Mouse (Mus musculus) urinary bladder, postnatal 36 days (tissue): ENCODE results near the gene Spire2.
"Not testable (repeated sequence)": the region's sequence is repeated elsewhere in the genome, so short reads cannot be mapped to it uniquely, and the experiment has no call there.

Experiments used
- DNase-seq, 2 experiments: peaks; one replicate each; pipeline ENCODE4 v3.0.0; 2022; ENCODE audit warnings: low spot score in 2 of 2, mixed read lengths in 1 of 2

The Spire2 gene

GRCm38 (mm10) chr8:123332262-123333090 lies at the start of gene Spire2:
Gene Spire2 (plus strand): TSS chr8:123332713.
- DNase-seq: peak; percentile 68 to 71

- DNase-seq: not testable (repeated sequence)
Measured at GRCm38 (mm10) chr8:123282994-123283393, 49.5 kb upstream of the Spire2 start.

DNA sequence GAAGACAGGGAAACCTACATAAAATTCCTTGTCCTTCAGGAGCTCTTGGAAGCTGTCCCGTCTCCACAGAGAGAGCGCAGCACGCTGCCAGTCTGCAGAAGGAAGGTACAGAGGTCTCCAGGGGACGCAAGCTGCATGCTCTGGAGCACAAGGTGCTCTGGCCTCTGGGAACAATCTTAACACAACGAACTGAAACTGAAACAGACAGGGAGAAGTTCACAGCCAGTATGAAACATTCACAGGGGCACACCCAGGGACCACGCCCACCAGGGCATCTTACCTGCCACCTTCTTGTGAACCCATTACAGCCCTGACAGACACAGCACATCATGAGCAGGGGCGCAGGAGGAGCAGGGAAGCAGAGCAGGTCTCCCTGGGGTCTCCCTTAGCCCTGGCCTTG lies 48.5 kb upstream of the Spire2 start:
- DNase-seq: no peak

- DNase-seq: no peak
Measured at GRCm38 (mm10) chr8:123284493-123284892, 48.0 kb upstream of the Spire2 start.

DNA sequence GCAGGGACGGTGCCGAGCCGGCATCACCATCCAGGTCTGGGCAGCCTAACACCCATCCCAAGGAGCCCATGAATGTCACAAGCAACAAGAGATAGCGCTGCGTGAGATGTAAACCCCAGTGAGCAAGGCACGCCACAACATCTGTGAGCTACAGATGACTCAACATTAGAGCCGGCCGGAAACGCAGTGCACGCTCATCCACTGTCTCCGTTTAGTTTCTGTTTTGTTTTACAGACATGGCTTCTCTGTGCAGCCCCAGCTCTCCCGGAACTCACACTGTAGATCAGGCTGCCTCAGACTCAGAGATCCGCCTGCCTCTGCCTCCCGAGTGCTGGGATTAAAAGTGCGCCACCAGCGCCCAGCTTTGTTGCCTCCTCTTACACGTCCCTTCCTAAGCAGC lies 45.2 kb upstream of the Spire2 start:
- no peak for DNase-seq

DNA sequence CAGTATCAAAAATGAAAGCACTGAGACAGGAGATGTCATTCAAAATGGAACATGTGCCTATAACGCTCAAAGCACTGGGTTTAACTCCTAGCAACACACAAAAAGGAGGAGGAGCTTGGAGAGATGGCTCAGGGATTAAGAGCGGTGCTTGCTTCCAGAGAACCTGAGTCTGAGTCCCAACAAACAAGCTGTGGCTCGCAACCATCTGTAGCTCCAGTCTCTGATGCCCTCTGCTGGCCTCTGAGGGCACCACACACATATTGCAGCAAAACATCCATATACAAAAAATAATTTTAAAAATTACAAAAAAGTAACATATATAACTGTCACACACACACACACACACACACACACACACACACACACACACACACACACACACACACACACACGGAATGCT lies 42.3 kb upstream of the Spire2 start:
- peak in 1 of 2 experiments; percentile 16 for DNase-seq

DNA sequence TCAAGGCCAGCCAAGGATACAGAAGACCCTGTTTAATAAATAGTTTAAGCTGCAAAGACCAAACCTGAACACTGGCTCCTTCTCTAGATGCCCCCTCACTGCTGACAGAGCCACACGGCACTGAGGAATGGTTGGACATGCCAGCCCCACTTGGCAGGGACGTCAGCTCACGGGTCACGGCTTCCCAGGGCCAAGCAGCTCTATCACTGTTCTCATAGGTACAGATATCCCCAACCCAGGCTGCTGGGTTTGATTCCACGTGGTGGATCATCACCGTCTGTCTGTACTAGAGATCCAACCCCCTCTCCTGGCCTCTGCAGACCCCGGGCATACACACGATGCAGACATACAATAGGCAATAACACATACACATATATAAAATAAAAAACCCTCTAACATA lies 41.8 kb upstream of the Spire2 start:
- DNase-seq: no peak

DNA sequence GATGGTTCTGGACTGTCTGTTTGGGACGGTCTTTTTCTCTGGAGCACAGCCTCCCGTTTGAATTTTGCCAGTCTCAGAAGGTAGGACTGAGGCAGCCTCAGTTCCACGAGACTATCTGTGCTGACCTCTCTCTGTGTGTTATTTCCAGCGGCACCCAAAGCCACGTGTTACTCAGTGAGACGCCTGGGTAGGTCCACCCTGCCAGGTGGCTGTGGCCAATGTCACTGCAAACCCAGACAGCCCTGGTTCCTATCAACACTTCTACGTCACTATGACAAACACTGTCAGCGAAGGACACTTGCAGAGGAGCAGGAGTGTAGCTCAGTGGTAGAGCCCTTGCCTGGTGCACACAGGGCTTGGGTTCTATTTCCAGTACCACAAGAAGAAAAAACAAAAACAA lies 40.8 kb upstream of the Spire2 start:
- DNase-seq: no peak

DNA sequence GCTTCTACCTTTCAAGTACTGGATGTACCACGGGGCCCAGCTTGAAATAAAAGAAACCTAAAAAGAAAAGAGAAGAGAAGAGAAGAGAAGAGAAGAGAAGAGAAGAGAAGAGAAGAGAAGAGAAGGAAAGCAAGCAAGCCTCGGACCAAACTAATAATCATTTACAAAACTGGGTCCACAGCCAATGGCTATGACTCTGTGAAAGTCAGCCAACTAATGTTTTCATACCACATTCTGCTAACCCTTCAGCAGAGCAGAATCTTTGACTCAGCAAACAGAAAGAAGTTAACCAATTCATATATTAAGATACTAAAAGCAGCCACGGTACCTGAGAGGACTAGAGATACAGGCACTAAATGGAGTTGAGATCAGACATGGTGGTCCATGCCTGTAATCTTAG lies 40.2 kb upstream of the Spire2 start:
- DNase-seq: no peak

DNA sequence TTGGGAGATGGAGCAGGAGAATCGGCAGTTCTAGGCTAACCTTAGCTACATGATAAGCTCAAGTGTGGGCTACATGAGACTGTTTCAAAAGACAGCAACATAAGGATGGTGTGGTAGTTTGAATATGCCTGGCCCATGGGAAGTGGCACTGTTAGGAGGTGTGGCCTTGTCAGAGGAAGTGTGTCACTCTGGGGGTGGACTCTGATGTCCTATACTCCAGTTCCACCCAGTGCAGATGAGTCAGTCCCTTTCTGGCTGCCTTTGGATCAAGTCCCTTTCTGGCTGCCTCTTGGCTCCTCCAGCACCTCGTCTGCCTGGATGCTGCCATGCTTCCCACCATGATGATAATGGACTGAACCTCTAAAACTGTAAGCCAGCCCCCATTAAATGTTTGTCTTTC lies 39.7 kb upstream of the Spire2 start:
- no peak for DNase-seq

- DNase-seq: no peak
Measured at GRCm38 (mm10) chr8:123298301-123298700, 34.2 kb upstream of the Spire2 start.

GRCm38 (mm10) chr8:123308738-123309137 lies 23.8 kb upstream of the Spire2 start:
- no peak for DNase-seq

- DNase-seq: no peak
Measured at GRCm38 (mm10) chr8:123317781-123318466, 14.6 kb upstream of the Spire2 start.

- DNase-seq: peak; percentile 91 to 93
Measured at GRCm38 (mm10) chr8:123318467-123318911, 14.0 kb upstream of the Spire2 start, which contains the start of gene Fanca. Gene Fanca (minus strand): TSS chr8:123318576.

DNA sequence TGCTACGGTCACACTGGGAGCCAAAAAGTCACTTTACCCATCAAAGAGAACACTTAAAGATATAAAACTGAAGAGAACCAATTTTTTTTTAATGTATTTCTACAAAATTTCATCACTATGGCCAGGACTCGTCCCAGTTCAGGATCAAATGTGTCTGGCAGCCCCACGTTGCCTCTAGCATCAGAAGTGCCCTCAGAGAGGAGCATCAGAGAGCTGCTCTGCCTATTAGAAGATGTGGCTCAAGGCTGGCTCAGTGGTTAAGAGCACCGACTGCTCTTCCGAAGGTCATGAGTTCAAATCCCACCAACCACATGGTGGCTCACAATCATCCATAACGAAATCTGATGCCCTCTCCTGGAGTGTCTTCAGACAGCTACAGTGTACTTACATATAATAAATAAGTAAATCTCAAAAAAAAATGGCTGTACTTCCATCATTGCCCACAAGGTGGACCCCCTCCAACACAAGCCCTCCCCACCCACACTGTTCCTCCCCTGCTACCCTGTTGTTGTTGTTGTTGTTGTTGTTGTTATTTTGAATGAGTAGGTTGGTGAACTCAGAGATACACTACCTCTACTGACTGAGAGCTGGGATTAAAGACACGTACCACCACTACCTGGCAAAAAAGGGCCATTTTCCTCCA lies 12.9 kb upstream of the Spire2 start:
- DNase-seq: no peak

DNA sequence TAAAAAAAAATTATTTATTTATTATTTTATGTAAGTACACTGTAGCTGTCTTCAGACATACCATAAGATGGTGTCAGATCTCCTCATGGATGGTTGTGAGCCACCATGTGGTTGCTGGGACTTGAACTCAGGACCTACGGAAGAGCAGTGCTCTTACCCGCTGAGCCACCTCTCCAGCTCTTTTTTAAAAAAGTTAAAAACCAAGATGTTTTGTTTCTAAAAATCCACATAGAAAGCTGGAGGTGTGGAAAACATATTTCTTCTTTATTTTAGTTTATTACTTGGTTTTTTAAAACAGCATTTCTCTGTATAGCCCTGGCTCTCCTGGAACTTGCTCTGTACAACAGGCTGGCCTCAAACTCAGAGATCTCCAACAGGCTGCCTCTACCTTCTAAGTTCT lies 4.0 kb upstream of the Spire2 start:
- no peak for DNase-seq

DNA sequence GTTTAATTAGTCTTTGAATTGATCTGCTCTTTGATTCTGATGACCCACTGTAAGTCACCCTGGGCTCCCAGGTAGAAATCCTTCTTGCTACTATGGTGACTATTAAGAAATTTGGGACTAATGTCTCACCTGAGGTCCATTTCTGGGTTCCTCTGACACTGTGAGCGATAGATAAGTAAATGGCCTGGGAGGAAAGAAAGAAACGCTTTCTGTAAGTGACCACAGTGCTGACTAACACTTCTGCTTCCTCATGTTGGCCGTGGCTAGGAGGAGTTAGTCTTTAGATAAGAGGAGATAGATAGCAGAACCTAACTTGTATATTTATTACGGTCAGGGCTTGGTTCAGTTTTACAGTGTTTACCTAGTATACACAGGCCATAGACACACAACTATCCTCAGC lies 3.2 kb upstream of the Spire2 start:
- DNase-seq: no peak

DNA sequence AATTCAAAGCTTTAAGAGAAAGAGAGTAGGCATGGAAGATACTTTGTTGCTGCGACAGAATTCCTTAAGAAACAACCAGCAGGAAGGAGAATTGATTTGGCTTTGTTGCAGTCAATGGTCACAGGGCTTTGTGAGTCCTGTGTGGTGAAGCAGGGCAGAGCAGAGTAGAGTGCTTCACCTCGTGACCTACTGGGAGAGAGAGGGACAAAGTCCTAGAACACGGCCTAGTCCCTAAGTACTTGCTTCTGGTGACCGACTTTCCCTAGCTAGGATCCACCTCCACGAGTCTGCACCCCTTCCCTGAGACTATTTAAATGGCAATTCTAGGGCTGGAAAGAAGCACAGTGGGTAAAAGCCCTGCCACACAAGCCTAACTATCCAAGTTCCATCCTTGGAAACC lies 2.6 kb upstream of the Spire2 start:
- no peak for DNase-seq

DNA sequence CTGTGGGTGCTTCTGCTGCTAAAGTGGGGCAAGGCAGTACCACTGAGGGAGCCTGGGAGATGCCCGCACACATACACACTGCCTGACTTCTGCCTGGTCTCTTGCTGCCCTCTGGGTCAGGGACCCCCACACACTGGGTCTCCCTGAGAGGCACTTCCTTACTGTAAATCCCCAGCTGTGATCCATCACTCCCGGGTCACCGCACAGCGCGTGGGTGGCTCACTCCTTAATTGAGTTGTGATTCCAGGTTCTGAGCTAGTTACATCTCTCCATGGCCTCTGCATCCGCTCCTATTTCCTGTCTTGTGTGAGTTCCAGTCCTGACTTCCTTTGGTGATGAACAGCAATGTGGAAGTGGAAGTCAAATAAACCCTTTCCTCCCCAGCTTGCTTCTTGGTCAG lies 1.8 kb upstream of the Spire2 start:
- no peak for DNase-seq

DNA sequence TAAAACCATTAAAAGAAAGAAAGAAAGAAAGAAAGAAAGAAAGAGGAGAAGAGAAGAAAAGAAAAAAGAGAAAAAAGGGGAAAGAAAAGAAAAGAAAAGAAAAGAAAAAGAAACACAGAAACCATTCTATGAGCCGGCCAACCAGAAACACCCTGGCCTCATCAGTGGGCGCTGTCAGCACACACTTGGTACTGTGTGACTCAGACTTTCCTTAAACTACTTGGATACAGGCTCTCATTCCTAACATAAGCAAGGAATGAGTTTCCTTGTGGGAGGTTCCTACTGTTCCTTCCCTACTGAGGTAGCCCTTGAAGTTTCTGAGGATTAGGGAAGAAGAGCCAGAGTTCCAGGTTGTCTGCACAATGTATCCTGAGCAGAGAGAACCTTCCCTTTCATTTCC lies 1.2 kb upstream of the Spire2 start:
- no peak for DNase-seq

DNA sequence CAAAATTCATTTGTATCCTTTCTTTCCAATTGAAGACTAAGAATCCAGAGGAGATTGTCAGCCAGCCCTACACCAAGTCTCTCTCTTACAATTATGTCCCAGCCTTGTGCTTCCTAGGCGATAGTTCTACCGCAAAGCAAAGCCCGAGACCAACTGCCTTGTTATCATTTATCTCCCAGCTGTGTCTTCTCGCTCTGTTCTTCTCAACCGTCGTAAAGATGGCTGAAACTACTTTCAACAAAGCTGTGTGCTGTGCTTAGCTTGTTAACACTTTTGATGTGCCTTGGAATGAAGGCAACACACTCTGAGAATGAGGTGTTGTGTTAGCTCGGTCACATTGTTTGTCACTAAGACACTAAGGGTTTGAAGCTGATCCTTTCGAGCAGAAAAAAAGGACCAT lies 703 bp upstream of the Spire2 start:
- DNase-seq: no peak

DNA sequence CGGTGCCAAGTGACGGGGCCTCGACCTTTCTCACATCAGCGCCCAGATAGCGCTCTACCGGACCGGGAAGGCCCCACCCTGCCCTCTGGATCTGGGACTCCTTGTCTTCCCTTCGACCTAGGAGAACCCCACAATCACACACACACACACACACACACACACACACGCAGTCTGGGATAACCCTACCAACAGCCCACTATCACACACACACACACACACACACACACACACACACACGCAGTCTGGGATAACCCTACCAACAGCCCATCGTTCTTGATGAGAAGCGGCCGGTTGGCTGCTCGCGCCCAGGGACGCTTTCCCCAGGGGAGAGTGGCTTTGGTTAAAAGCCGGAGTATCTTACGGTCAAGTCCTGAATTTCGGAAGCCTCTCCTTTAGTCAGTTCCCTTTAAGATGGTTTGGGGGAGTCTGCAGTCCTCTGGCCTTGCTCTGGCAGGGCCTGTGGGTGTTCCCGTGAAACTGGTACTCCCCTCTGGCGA lies 626 bp downstream of the Spire2 start:
- DNase-seq: no peak
